Mouse (Mus musculus): Measurements from ENCODE around the gene Cdk18. TPM values are rescaled to one million over a fixed set of nuclear protein-coding genes. Genes with fewer than 3 reads are reported as not detected.

Gene Cdk18
- total and polyA plus RNA-seq, 2 experiments from 2014 or later: 2.0 to 4.0 TPM

DNA sequence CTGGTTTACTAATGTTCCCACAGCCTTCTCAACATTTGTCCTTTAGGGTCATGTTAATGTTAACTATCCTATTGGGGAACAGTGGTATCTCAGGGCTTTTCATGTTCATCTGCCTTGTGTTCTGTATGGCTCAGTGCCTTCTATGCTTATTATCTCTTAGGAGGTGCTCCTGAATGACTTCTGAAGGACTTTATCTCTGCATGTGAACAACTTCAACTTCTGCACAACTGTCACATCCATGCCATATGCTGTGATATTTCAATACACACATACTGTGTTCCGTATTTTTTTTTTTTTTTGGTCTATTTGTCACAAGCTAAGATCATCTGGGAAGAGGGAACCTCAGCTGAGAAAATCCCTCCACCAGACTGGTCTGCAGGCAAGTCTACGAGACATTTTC, 61.1 kb downstream of the Cdk18 start:
- 81% methylated on average over 2 of the region's 2 CpGs for WGBS
- no peak overlapping the region for H3K4me2 ChIP-seq (ENCODE audit: low read depth, low read length)
- H3K4me1 ChIP-seq (ENCODE audit: control insufficient read depth, insufficient read depth): no peaks in the 10 kb centered on the region
- no peak for TF ChIP-seq EP300 (IDR thresholded peaks at IDR 0.05; ENCODE audit: low read depth)
- no peak for TF ChIP-seq CTCF (IDR thresholded peaks at IDR 0.05; ENCODE audit: low read depth)
- H3K27me3 ChIP-seq (ENCODE audit: control insufficient read depth, insufficient read depth, low read length): no peaks in the 10 kb centered on the region
- H3K9me3 ChIP-seq (replicated peaks; ENCODE audit: control insufficient read depth, low read length): no peaks in the 10 kb centered on the region
- H3K4me3 ChIP-seq (ENCODE audit: low read depth, low read length): no peak overlapping the region
- H3K27ac ChIP-seq (ENCODE audit: low read depth): no peak overlapping the region
- H3K36me3 ChIP-seq (replicated peaks; ENCODE audit: control insufficient read depth, insufficient read depth, low read length): no peaks in the 10 kb centered on the region
- H3K9ac ChIP-seq (replicated peaks; ENCODE audit: low read depth, low read length): no peak overlapping the region
- DNase-seq (ENCODE audit: low spot score) (no peak), ATAC-seq (ENCODE audit: insufficient read depth, low read depth) (no peak)

DNA sequence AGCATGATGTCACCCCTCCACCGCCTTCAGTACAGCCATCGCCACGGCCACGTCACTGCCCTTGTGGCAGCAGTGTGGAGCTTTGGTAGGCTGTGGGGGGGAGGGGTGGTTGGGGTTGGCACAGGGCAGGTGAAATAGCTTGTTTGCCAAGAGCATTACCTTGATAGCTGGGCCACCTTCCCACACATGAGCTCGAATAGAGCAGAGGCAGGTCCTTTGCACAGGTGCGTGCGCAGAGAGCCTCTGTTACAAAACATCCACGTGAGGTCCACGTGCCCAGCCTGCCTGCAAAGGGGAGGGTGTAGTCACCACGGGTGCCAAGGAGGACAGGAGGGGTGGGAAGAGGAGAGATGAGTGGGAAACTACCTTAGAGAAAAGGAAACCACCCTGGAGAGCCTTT, 63.9 kb downstream of the Cdk18 start:
- Histone ChIP-seq H3K4me2 (ENCODE audit: low read depth, low read length) (no peak overlapping the region), H3K9me3 (replicated peaks; ENCODE audit: control insufficient read depth, low read length) (no peaks in the 10 kb centered on the region), H3K27me3 (ENCODE audit: control insufficient read depth, insufficient read depth, low read length) (no peaks in the 10 kb centered on the region), H3K36me3 (replicated peaks; ENCODE audit: control insufficient read depth, insufficient read depth, low read length) (no peaks in the 10 kb centered on the region), H3K4me3 (ENCODE audit: low read depth, low read length) (no peak overlapping the region), H3K4me1 (ENCODE audit: control insufficient read depth, insufficient read depth) (no peaks in the 10 kb centered on the region), H3K9ac (replicated peaks; ENCODE audit: low read depth, low read length) (no peak overlapping the region), H3K27ac (ENCODE audit: low read depth) (no peak overlapping the region)
- no peak for TF ChIP-seq CTCF (IDR thresholded peaks at IDR 0.05; ENCODE audit: low read depth)
- TF ChIP-seq EP300 (IDR thresholded peaks at IDR 0.05; ENCODE audit: low read depth): no peak
- 79% methylated on average over 10 of the region's 10 CpGs for WGBS
- DNase-seq (ENCODE audit: low spot score) (no peak), ATAC-seq (ENCODE audit: insufficient read depth, low read depth) (no peak)

DNA sequence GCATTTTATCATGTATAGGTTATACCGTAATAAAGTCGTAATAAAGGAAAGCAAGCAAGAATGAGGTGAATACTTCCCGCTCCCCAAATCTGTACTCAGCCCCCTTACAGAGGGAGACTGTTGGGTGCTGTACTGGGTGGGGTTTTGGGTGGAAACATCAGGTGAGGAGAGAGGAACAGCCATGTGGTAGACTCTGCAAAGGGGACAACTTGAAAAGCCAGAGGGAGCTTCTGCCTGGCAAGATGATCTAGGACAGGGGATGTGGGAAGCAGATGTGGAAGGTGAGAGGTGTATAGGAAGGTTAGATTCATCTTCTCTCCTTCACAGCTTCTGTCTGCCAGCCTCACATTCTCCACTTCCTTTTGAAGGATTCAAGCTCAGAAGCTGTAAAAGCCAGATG, 68.8 kb downstream of the Cdk18 start:
- H3K4me2 ChIP-seq (ENCODE audit: low read depth, low read length): no peak overlapping the region
- peaks cover 6% of the 10 kb centered on the region for H3K4me1 ChIP-seq (ENCODE audit: control insufficient read depth, insufficient read depth)
- no peak overlapping the region for H3K9ac ChIP-seq (replicated peaks; ENCODE audit: low read depth, low read length)
- H3K27ac ChIP-seq (ENCODE audit: low read depth): no peak overlapping the region
- WGBS: 83% methylated on average over 3 of the region's 3 CpGs
- peaks cover 36% of the 10 kb centered on the region for H3K27me3 ChIP-seq (ENCODE audit: control insufficient read depth, insufficient read depth, low read length)
- H3K36me3 ChIP-seq (replicated peaks; ENCODE audit: control insufficient read depth, insufficient read depth, low read length): no peaks in the 10 kb centered on the region
- no peaks in the 10 kb centered on the region for H3K9me3 ChIP-seq (replicated peaks; ENCODE audit: control insufficient read depth, low read length)
- no peak overlapping the region for H3K4me3 ChIP-seq (ENCODE audit: low read depth, low read length)
- ATAC-seq (ENCODE audit: insufficient read depth, low read depth) (no peak), DNase-seq (ENCODE audit: low spot score) (no peak)
- no peak for TF ChIP-seq EP300 (IDR thresholded peaks at IDR 0.05; ENCODE audit: low read depth)
- no peak for TF ChIP-seq CTCF (IDR thresholded peaks at IDR 0.05; ENCODE audit: low read depth)

DNA sequence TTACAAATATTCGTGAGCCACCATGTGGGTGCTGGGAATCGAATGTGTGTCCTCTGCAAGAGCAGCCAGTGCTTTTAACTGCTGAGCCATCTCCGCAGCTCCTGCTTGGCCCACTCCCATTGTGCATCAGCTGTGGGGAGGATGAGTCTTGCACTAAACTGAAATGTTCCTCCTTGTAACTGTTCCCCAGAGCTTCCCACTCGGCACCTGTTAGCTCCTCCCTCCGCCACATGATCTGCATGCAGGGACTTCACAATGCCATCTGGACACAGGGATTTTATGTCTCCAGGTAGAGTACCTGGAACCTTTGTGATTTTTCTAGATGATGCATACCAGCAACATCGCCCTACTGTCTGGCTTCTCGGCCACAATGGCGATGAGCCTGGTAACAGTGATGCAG, 70.0 kb downstream of the Cdk18 start:
- Histone ChIP-seq H3K4me3 (ENCODE audit: low read depth, low read length) (no peak overlapping the region), H3K4me2 (ENCODE audit: low read depth, low read length) (no peak overlapping the region), H3K9me3 (replicated peaks; ENCODE audit: control insufficient read depth, low read length) (no peaks in the 10 kb centered on the region), H3K36me3 (replicated peaks; ENCODE audit: control insufficient read depth, insufficient read depth, low read length) (no peaks in the 10 kb centered on the region), H3K27me3 (ENCODE audit: control insufficient read depth, insufficient read depth, low read length) (peaks cover 44% of the 10 kb centered on the region), H3K27ac (ENCODE audit: low read depth) (no peak overlapping the region), H3K9ac (replicated peaks; ENCODE audit: low read depth, low read length) (no peak overlapping the region), H3K4me1 (ENCODE audit: control insufficient read depth, insufficient read depth) (peaks cover 6% of the 10 kb centered on the region)
- 90% methylated on average over 8 of the region's 8 CpGs for WGBS
- TF ChIP-seq EP300 (IDR thresholded peaks at IDR 0.05; ENCODE audit: low read depth) (no peak), CTCF (IDR thresholded peaks at IDR 0.05; ENCODE audit: low read depth) (no peak)
- ATAC-seq (ENCODE audit: insufficient read depth, low read depth) (no peak), DNase-seq (ENCODE audit: low spot score) (no peak)

DNA sequence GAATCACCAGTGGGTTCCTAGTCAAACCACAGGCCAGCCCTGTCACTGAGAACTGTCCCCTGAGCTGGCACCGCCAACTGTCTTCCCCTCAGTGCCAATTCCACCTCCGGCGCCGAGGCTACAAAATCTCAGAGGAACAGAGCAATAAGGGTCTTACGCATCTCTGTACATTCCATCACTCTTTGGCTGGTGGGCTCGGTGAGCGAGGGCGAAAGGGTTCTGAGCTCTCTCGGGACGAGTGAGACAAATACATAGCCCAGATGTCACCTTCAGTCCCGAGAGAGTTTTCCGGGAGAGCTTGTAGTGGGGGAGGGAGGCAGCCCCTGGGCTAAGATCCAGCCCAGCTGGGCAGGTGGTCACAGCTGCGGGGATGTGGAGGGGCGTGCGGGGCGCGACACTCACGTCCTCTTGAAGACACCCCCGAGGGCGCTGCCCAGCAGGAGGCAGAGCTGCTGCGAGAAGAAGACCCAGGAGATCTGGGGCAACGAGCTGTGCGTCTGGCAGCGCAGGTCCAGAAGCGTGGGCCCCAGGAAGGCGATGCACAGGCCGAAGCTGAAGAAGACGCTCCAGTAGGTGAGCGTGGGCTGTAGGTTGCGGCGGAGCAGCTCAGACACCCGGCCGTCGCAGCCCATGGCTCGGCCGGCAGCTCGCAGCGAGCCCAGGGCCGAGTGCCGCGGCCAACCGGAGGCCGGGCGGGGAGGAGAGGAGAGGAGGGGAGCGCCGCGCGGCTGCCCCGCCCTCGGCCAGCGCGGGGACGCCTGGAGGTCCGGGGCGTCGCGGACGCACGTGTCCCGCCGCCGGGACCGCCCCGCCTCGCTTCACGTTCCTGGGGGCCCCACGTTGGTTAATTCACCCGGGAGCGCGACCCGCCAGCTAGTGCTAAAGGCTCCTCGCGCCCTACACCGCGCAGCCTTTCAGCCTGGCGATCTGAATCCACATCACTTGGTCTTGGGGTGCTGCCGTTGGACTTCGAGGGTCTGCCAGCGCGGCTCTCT, 71.9 kb downstream of the Cdk18 start, which contains the start of gene Mfsd4a:
Mfsd4a (minus strand) TSS at position 802 of the 995 bp plus-strand sequence.
- Histone ChIP-seq H3K36me3 (replicated peaks; ENCODE audit: control insufficient read depth, insufficient read depth, low read length) (no peaks in the 10 kb centered on the region), H3K4me3 (ENCODE audit: low read depth, low read length) (peak within 1 kb of the TSS; percentile 45), H3K9ac (replicated peaks; ENCODE audit: low read depth, low read length) (peak within 1 kb of the TSS; percentile 10; the same call in 1 of the 2 replicates), H3K9me3 (replicated peaks; ENCODE audit: control insufficient read depth, low read length) (no peaks in the 10 kb centered on the region), H3K27me3 (ENCODE audit: control insufficient read depth, insufficient read depth, low read length) (peaks cover 44% of the 10 kb centered on the region), H3K4me2 (ENCODE audit: low read depth, low read length) (peak within 1 kb of the TSS; percentile 80), H3K27ac (ENCODE audit: low read depth) (no peak within 1 kb of the TSS), H3K4me1 (ENCODE audit: control insufficient read depth, insufficient read depth) (peaks cover 6% of the 10 kb centered on the region)
- TF ChIP-seq CTCF (IDR thresholded peaks at IDR 0.05; ENCODE audit: low read depth) (peak; percentile 17; the same call in 1 of the 2 replicates), EP300 (IDR thresholded peaks at IDR 0.05; ENCODE audit: low read depth) (no peak)
- ATAC-seq (ENCODE audit: insufficient read depth, low read depth): peak; percentile 78
- DNase-seq (ENCODE audit: low spot score): peak; percentile 27
- WGBS: 3% methylated on average over 62 of the region's 80 CpGs

Measured in heart, postnatal 0 days (tissue).